Comparison of ENCODE assay signal across 8 mouse cellular contexts in genomic region chr7:19830682-19831156, GRCm38 (mm10). TPM values are rescaled to one million over a fixed set of nuclear protein-coding genes. Genes with fewer than 3 reads are reported as not detected.
DNase-seq lines count a peak whose midpoint lies in the region; ATAC-seq and TF ChIP-seq lines count a peak whose summit lies in the region.

No protein-coding gene starts in this region.

- WGBS in intestine, embryonic 14.5 days, result 21% methylated on average over 13 of the region's 13 CpGs
- WGBS in liver, postnatal 0 days (ENCODE audit: insufficient replicate concordance), result 15% methylated on average over 13 of the region's 13 CpGs
- WGBS in stomach, embryonic 14.5 days, result 22% methylated on average over 13 of the region's 13 CpGs
- 38% methylated on average over 13 of the region's 13 CpGs for WGBS in hindbrain, embryonic 14.5 days

- ATAC-seq in intestine, embryonic 14.5 days (replicated peaks; ENCODE audit: low FRiP score, low TSS enrichment, low read depth), result peak; percentile 52
- ATAC-seq in liver, postnatal 0 days, result peak; percentile 86
- ATAC-seq in stomach, embryonic 14.5 days (ENCODE audit: insufficient number of reproducible peaks, insufficient read depth, low FRiP score, low read depth), result peak; percentile 73
- no peak for ATAC-seq in hindbrain, embryonic 14.5 days (ENCODE audit: low FRiP score)

- H3K9me3 ChIP-seq in ES-E14 (ENCODE audit: control insufficient read depth, insufficient read depth, low read depth, low read length), result no peaks in the 10 kb centered on the region
- H3K9me3 ChIP-seq in intestine, embryonic 14.5 days (ENCODE audit: control insufficient read depth, low read length), result no peaks in the 10 kb centered on the region
- no peaks in the 10 kb centered on the region for H3K9me3 ChIP-seq in liver, postnatal 0 days (ENCODE audit: low read length)
- no peaks in the 10 kb centered on the region for H3K9me3 ChIP-seq in stomach, embryonic 14.5 days (ENCODE audit: control insufficient read depth, low read depth, low read length)
- no peaks in the 10 kb centered on the region for H3K9me3 ChIP-seq in hindbrain, embryonic 14.5 days (ENCODE audit: control insufficient read depth, low read length)

- no peak for TF ChIP-seq CTCF in liver, postnatal 0 days (IDR thresholded peaks at IDR 0.05; ENCODE audit: low read depth)

- peak overlapping the region; percentile 18; the same call in 1 of the 2 replicates for H3K9ac ChIP-seq in ES-E14 (ENCODE audit: insufficient read depth, low read depth, low read length, poor library complexity, severe bottlenecking)
- 0 out of 2 replicates have a peak overlapping the region, but pooled peaks have one; percentile 8 for H3K9ac ChIP-seq in intestine, embryonic 14.5 days (ENCODE audit: low read length)
- no peak overlapping the region; the same call in 1 of the 2 replicates for H3K9ac ChIP-seq in liver, postnatal 0 days (replicated peaks)
- H3K9ac ChIP-seq in stomach, embryonic 14.5 days (replicated peaks; ENCODE audit: low read depth, low read length), result no peak overlapping the region
- H3K9ac ChIP-seq in hindbrain, embryonic 14.5 days, result no peak overlapping the region

- 0 out of 2 replicates have a peak overlapping the region, but pooled peaks have one; percentile 16 for H3K27ac ChIP-seq in ES-E14 (ENCODE audit: insufficient read depth, low read depth, low read length, poor library complexity, severe bottlenecking)
- H3K27ac ChIP-seq in intestine, embryonic 14.5 days (ENCODE audit: low read depth), result no peak overlapping the region
- peak overlapping the region; percentile 73 for H3K27ac ChIP-seq in liver, postnatal 0 days (ENCODE audit: low read depth)
- H3K27ac ChIP-seq in stomach, embryonic 14.5 days (ENCODE audit: low read length), result peak overlapping the region; percentile 21; the same call in 1 of the 2 replicates
- no peak overlapping the region for H3K27ac ChIP-seq in hindbrain, embryonic 14.5 days

- DNase-seq in cerebellum, adult 9-10 months, result peak; percentile 10
- no peak for DNase-seq in cerebellum, adult 11-12 months
- no peak for DNase-seq in ES-E14 (ENCODE audit: low read depth, low spot score)
- peak; percentile 92 to 93 for DNase-seq in gastrocnemius, adult 8-10 months (ENCODE audit: low spot score in 2 of 2)
- DNase-seq in intestine, embryonic 14.5 days (ENCODE audit: low spot score), result peak; percentile 59
- peak; percentile 85 for DNase-seq in liver, postnatal 0 days
- no peak for DNase-seq in hindbrain, embryonic 14.5 days (ENCODE audit: low spot score)

- no peaks in the 10 kb centered on the region for H3K27me3 ChIP-seq in intestine, embryonic 14.5 days (replicated peaks; ENCODE audit: control insufficient read depth, insufficient read depth, low read length)
- H3K27me3 ChIP-seq in liver, postnatal 0 days (ENCODE audit: insufficient read depth, low read length), result no peaks in the 10 kb centered on the region
- H3K27me3 ChIP-seq in stomach, embryonic 14.5 days (ENCODE audit: control insufficient read depth, insufficient read depth, low read length), result no peaks in the 10 kb centered on the region
- H3K27me3 ChIP-seq in hindbrain, embryonic 14.5 days (ENCODE audit: control insufficient read depth, insufficient read depth, low read length), result no peaks in the 10 kb centered on the region

- in situ Hi-C loops in ES-E14 (cut with MboI; ENCODE audit: low sequenced_read_pairs in 2 of 2, unreplicated experiment in 2 of 2), result no loop called here

- H3K4me2 ChIP-seq in intestine, embryonic 14.5 days (ENCODE audit: low read length), result peak overlapping the region; percentile 9; the same call in 1 of the 2 replicates
- peak overlapping the region; percentile 50 for H3K4me2 ChIP-seq in liver, postnatal 0 days (ENCODE audit: low read depth, low read length)
- no peak overlapping the region for H3K4me2 ChIP-seq in stomach, embryonic 14.5 days (replicated peaks; ENCODE audit: low read depth, low read length)
- no peak overlapping the region for H3K4me2 ChIP-seq in hindbrain, embryonic 14.5 days (replicated peaks)

- peaks cover 5 to 19% of the 10 kb centered on the region in 2 experiments; a peak in 3 of 4 replicates for H3K4me1 ChIP-seq in ES-E14 (ENCODE audit: control insufficient read depth in 2 of 2, insufficient read depth in 2 of 2, low read length in 2 of 2, poor library complexity in 1 of 2)
- H3K4me1 ChIP-seq in intestine, embryonic 14.5 days (replicated peaks; ENCODE audit: control insufficient read depth, insufficient read depth, low read length), result peaks cover 7% of the 10 kb centered on the region
- H3K4me1 ChIP-seq in liver, postnatal 0 days (ENCODE audit: insufficient read depth), result peaks cover 24% of the 10 kb centered on the region
- H3K4me1 ChIP-seq in stomach, embryonic 14.5 days (ENCODE audit: control insufficient read depth, insufficient read depth, low read length), result peaks cover 17% of the 10 kb centered on the region; the same call in 1 of the 2 replicates
- no peaks in the 10 kb centered on the region for H3K4me1 ChIP-seq in hindbrain, embryonic 14.5 days (replicated peaks; ENCODE audit: control insufficient read depth, insufficient read depth, low read length)

- no peak for TF ChIP-seq EP300 in liver, postnatal 0 days (IDR thresholded peaks at IDR 0.05; ENCODE audit: low read depth)

- H3K4me3 ChIP-seq in ES-E14 (ENCODE audit: insufficient read depth in 1 of 2, low read depth in 1 of 2, low read length in 2 of 2, poor library complexity in 1 of 2, severe bottlenecking in 1 of 2), result peak overlapping the region in 1 of 2 experiments; percentile 17; a peak in 1 of 4 replicates
- no peak overlapping the region for H3K4me3 ChIP-seq in intestine, embryonic 14.5 days (ENCODE audit: low read depth, low read length)
- no peak overlapping the region for H3K4me3 ChIP-seq in liver, postnatal 0 days (ENCODE audit: low read depth, low read length)
- H3K4me3 ChIP-seq in stomach, embryonic 14.5 days (ENCODE audit: low read depth, low read length), result no peak overlapping the region
- H3K4me3 ChIP-seq in hindbrain, embryonic 14.5 days (replicated peaks; ENCODE audit: low read length), result no peak overlapping the region

- H3K36me3 ChIP-seq in ES-E14 (ENCODE audit: control insufficient read depth, insufficient read depth, low read length, poor library complexity, severe bottlenecking), result no peaks in the 10 kb centered on the region
- H3K36me3 ChIP-seq in intestine, embryonic 14.5 days (ENCODE audit: control insufficient read depth, insufficient read depth, low read length), result no peaks in the 10 kb centered on the region
- H3K36me3 ChIP-seq in liver, postnatal 0 days (replicated peaks; ENCODE audit: insufficient read depth, low read length), result no peaks in the 10 kb centered on the region
- no peaks in the 10 kb centered on the region for H3K36me3 ChIP-seq in stomach, embryonic 14.5 days (ENCODE audit: control insufficient read depth, insufficient read depth, low read length)
- no peaks in the 10 kb centered on the region for H3K36me3 ChIP-seq in hindbrain, embryonic 14.5 days (replicated peaks; ENCODE audit: control insufficient read depth, insufficient read depth)

TF ChIP-seq in ES-E14, 5 proteins besides CTCF, POLR2A, EP300 and RAD21 (continues in another document):
- TF ChIP-seq HCFC1 (IDR thresholded peaks at IDR 0.05; ENCODE audit: borderline replicate concordance, insufficient read depth, low read length) (no peak), MAFK (IDR thresholded peaks at IDR 0.05; ENCODE audit: insufficient read depth, low read depth, low read length) (no peak), ZNF384 (IDR thresholded peaks at IDR 0.05; ENCODE audit: low read depth, low read length) (no peak), CHD2 (IDR thresholded peaks at IDR 0.05; ENCODE audit: low read depth, low read length) (no peak)

RNA-seq across cellular contexts. Expression of gene Bcl3, which starts 8.1 kb away (rescaled TPM):
- 14.3 and 28.8 TPM in 2 replicates for total RNA-seq in ES-E14 (2012; rRNA removed)
- total RNA-seq in gastrocnemius, adult 8-10 months (2022), result under 1 TPM; 0.58 to 0.62 (median 0.61) TPM
- polyA plus RNA-seq in intestine, embryonic 14.5 days (2014; fragmentation: Nextera tagmentation; extraction: Ambion mirVana), result 9.5 and 13.5 TPM in 2 replicates
- 5.4 and 11.2 TPM in 2 replicates for polyA plus RNA-seq in liver, postnatal 0 days (2015; fragmentation: Nextera tagmentation; extraction: Ambion mirVana)
- polyA plus RNA-seq in stomach, embryonic 14.5 days (2014; fragmentation: Nextera tagmentation; extraction: Ambion mirVana), result 10.7 and 11.5 TPM in 2 replicates
- polyA plus RNA-seq in hindbrain, embryonic 14.5 days (2014; fragmentation: Nextera tagmentation; extraction: Ambion mirVana), result 0.58 and 0.97 TPM in 2 replicates

RNA-seq across cellular contexts. Expression of gene Gm19345, which starts 21.1 kb away (rescaled TPM):
- total RNA-seq in ES-E14 (2012; rRNA removed), result 0.36 and 1.1 TPM in 2 replicates
- total RNA-seq in gastrocnemius, adult 8-10 months (2022), result not detected
- polyA plus RNA-seq in intestine, embryonic 14.5 days (2014; fragmentation: Nextera tagmentation; extraction: Ambion mirVana), result 0.31 and 0.42 TPM in 2 replicates
- 0.18 and 0.19 TPM in 2 replicates for polyA plus RNA-seq in liver, postnatal 0 days (2015; fragmentation: Nextera tagmentation; extraction: Ambion mirVana)
- polyA plus RNA-seq in stomach, embryonic 14.5 days (2014; fragmentation: Nextera tagmentation; extraction: Ambion mirVana), result not detected in 2 replicates
- 13.0 and 13.9 TPM in 2 replicates for polyA plus RNA-seq in hindbrain, embryonic 14.5 days (2014; fragmentation: Nextera tagmentation; extraction: Ambion mirVana)

RNA-seq across cellular contexts. Expression of gene Ceacam16, which starts 30.4 kb away (rescaled TPM):
- total RNA-seq in ES-E14 (2012; rRNA removed), result 0.71 and 1.4 TPM in 2 replicates
- total RNA-seq in gastrocnemius, adult 8-10 months (2022), result not detected
- polyA plus RNA-seq in intestine, embryonic 14.5 days (2014; fragmentation: Nextera tagmentation; extraction: Ambion mirVana), result not detected in 2 replicates
- 0.09 TPM in 1 of 2 replicates, not detected in the other for polyA plus RNA-seq in liver, postnatal 0 days (2015; fragmentation: Nextera tagmentation; extraction: Ambion mirVana)
- polyA plus RNA-seq in stomach, embryonic 14.5 days (2014; fragmentation: Nextera tagmentation; extraction: Ambion mirVana), result not detected in 2 replicates
- polyA plus RNA-seq in hindbrain, embryonic 14.5 days (2014; fragmentation: Nextera tagmentation; extraction: Ambion mirVana), result 0.17 and 0.20 TPM in 2 replicates

RNA-seq across cellular contexts. Expression of gene Cblc, which starts 34.1 kb away (rescaled TPM):
- 3.5 and 6.6 TPM in 2 replicates for total RNA-seq in ES-E14 (2012; rRNA removed)
- total RNA-seq in gastrocnemius, adult 8-10 months (2022), result not detected
- 13.5 and 14.0 TPM in 2 replicates for polyA plus RNA-seq in intestine, embryonic 14.5 days (2014; fragmentation: Nextera tagmentation; extraction: Ambion mirVana)
- polyA plus RNA-seq in liver, postnatal 0 days (2015; fragmentation: Nextera tagmentation; extraction: Ambion mirVana), result 9.6 and 10.8 TPM in 2 replicates
- 15.1 and 17.7 TPM in 2 replicates for polyA plus RNA-seq in stomach, embryonic 14.5 days (2014; fragmentation: Nextera tagmentation; extraction: Ambion mirVana)
- not detected in 2 replicates for polyA plus RNA-seq in hindbrain, embryonic 14.5 days (2014; fragmentation: Nextera tagmentation; extraction: Ambion mirVana)

RNA-seq across cellular contexts. Expression of gene Ceacam19, which starts 57.0 kb away (rescaled TPM):
- 0.85 and 0.94 TPM in 2 replicates for total RNA-seq in ES-E14 (2012; rRNA removed)
- total RNA-seq in gastrocnemius, adult 8-10 months (2022), result not detected
- polyA plus RNA-seq in intestine, embryonic 14.5 days (2014; fragmentation: Nextera tagmentation; extraction: Ambion mirVana), result not detected in 2 replicates
- polyA plus RNA-seq in liver, postnatal 0 days (2015; fragmentation: Nextera tagmentation; extraction: Ambion mirVana), result not detected in 2 replicates
- polyA plus RNA-seq in stomach, embryonic 14.5 days (2014; fragmentation: Nextera tagmentation; extraction: Ambion mirVana), result 0.14 and 0.41 TPM in 2 replicates
- not detected in 2 replicates for polyA plus RNA-seq in hindbrain, embryonic 14.5 days (2014; fragmentation: Nextera tagmentation; extraction: Ambion mirVana)

Comparison
In these comparisons a context has a peak if more than half of its experiments do, and no peak if none do; other contexts are left out.
1. DNase-seq: peak in cerebellum, adult 9-10 months (single experiment), gastrocnemius, adult 8-10 months (2 of 2), intestine, embryonic 14.5 days (single experiment) and liver, postnatal 0 days (single experiment); none in cerebellum, adult 11-12 months (single experiment), ES-E14 (single experiment) and hindbrain, embryonic 14.5 days (single experiment).
2. H3K27ac ChIP-seq: peak in ES-E14 (single experiment), liver, postnatal 0 days (single experiment) and stomach, embryonic 14.5 days (single experiment); none in intestine, embryonic 14.5 days (single experiment) and hindbrain, embryonic 14.5 days (single experiment).
3. H3K9ac ChIP-seq: peak in ES-E14 (single experiment) and intestine, embryonic 14.5 days (single experiment); none in liver, postnatal 0 days (single experiment), stomach, embryonic 14.5 days (single experiment) and hindbrain, embryonic 14.5 days (single experiment).
4. H3K4me2 ChIP-seq: peak in intestine, embryonic 14.5 days (single experiment) and liver, postnatal 0 days (single experiment); none in stomach, embryonic 14.5 days (single experiment) and hindbrain, embryonic 14.5 days (single experiment).